Mouse (Mus musculus) intestine, embryonic 14.5 days (tissue): ENCODE measurements around the gene Cpvl. TPM values are rescaled to one million over a fixed set of nuclear protein-coding genes. Genes with fewer than 3 reads are reported as not detected.

Source experiments
- ATAC-seq: fragments of 200-750 bp; cut with Nextera tagmentation; replicated peaks from 2 replicates; pipeline ENCODE4 v1.8.0; 2017; ENCODE audit warnings: low read depth, moderate number of reproducible peaks, moderate TSS enrichment, moderate library complexity; ENCODE audit not compliant: low FRiP score, low TSS enrichment
- DNase-seq: peaks from one replicate; pipeline ENCODE4 v3.0.0-alpha.2; 2018; ENCODE audit warnings: low spot score
- H3K27ac ChIP-seq: fragments of 300-500 bp; sonication (generic); 2 replicates; pipeline ENCODE4 v1.5.1; 2014; ENCODE audit warnings: low read depth, mild to moderate bottlenecking, control low read depth
- H3K27me3 ChIP-seq: fragments of 300-500 bp; sonication (generic); replicated peaks from 2 replicates; pipeline ENCODE4 v1.6.1; 2014; ENCODE audit warnings: low read length, control low read depth; ENCODE audit not compliant: control insufficient read depth, insufficient read depth
- H3K36me3 ChIP-seq: fragments of 300-500 bp; sonication (generic); 2 replicates; pipeline ENCODE4 v1.6.1; 2014; ENCODE audit warnings: low read length, control low read depth; ENCODE audit not compliant: control insufficient read depth, insufficient read depth
- H3K4me1 ChIP-seq: fragments of 300-500 bp; sonication (generic); replicated peaks from 2 replicates; pipeline ENCODE4 v1.6.1; 2014; ENCODE audit warnings: low read length, control low read depth, mixed read lengths; ENCODE audit not compliant: control insufficient read depth, insufficient read depth
- H3K4me2 ChIP-seq: fragments of 300-500 bp; sonication (generic); 2 replicates; pipeline ENCODE4 v1.6.1; 2014; ENCODE audit warnings: low read length
- H3K4me3 ChIP-seq: fragments of 300-500 bp; sonication (generic); 2 replicates; pipeline ENCODE4 v1.5.1; 2014; ENCODE audit warnings: low read depth, low read length, control low read depth, mixed read lengths
- H3K9ac ChIP-seq: fragments of 300-500 bp; sonication (generic); 2 replicates; pipeline ENCODE4 v1.6.1; 2014; ENCODE audit warnings: mild to moderate bottlenecking, low read length
- H3K9me3 ChIP-seq: fragments of 300-500 bp; sonication (generic); 2 replicates; pipeline ENCODE4 v1.6.1; 2016; ENCODE audit warnings: low read length, control low read depth; ENCODE audit not compliant: control insufficient read depth
- WGBS: fragments of 180-500 bp; shearing (Covaris S2); extraction: QIAGEN DNeasy Blood & Tissue Kit; methylation state at CpG from one replicate; pipeline ENCODE4 v1.1.7; 2014; 5-methylcytosine and 5-hydroxymethylcytosine counted together
- polyA plus RNA-seq: library from polyadenylated mRNA; unstranded; fragments of >200 nt; fragmentation: Nextera tagmentation; extraction: Ambion mirVana; gene quantifications from 2 replicates; pipeline ENCODE4 v1.2.1, GENCODE M21; 2014

Cpvl gene
- polyA plus RNA-seq, 1 experiment from 2014 or later: not detected

- DNase-seq (no peak), ATAC-seq (0 out of 2 replicates have a peak, but pooled peaks have one; percentile 68)
- no peak overlapping the region for H3K4me2 ChIP-seq
- WGBS: 71% methylated on average over 4 of the region's 4 CpGs
- H3K4me3 ChIP-seq: no peak overlapping the region
- peaks cover 34% of the 10 kb centered on the region for H3K4me1 ChIP-seq
- H3K9me3 ChIP-seq: no peaks in the 10 kb centered on the region
- H3K9ac ChIP-seq: no peak overlapping the region
- no peaks in the 10 kb centered on the region for H3K36me3 ChIP-seq
- no peaks in the 10 kb centered on the region for H3K27me3 ChIP-seq
- peak overlapping the region; percentile 7; the same call in 1 of the 2 replicates for H3K27ac ChIP-seq
Measured at GRCm38 (mm10) chr6:53904703-53905395, 73.6 kb downstream of the Cpvl start.

- no peak overlapping the region for H3K27ac ChIP-seq
- ATAC-seq (no peak), DNase-seq (no peak)
- H3K4me1 ChIP-seq: peaks cover 29% of the 10 kb centered on the region
- no peaks in the 10 kb centered on the region for H3K36me3 ChIP-seq
- H3K4me2 ChIP-seq: no peak overlapping the region
- no peak overlapping the region for H3K4me3 ChIP-seq
- H3K27me3 ChIP-seq: no peaks in the 10 kb centered on the region
- H3K9me3 ChIP-seq: no peaks in the 10 kb centered on the region
- H3K9ac ChIP-seq: no peak overlapping the region
- WGBS: 55% methylated on average over 3 of the region's 3 CpGs
Measured at GRCm38 (mm10) chr6:53904186-53904585, 74.3 kb downstream of the Cpvl start.

GRCm38 (mm10) chr6:53901741-53902140, 76.7 kb downstream of the Cpvl start:
- no peak overlapping the region for H3K9ac ChIP-seq
- no peak overlapping the region for H3K4me2 ChIP-seq
- WGBS: 75% methylated on average over 8 of the region's 8 CpGs
- no peak overlapping the region for H3K4me3 ChIP-seq
- H3K4me1 ChIP-seq: peaks cover 22% of the 10 kb centered on the region
- DNase-seq (no peak), ATAC-seq (no peak)
- no peaks in the 10 kb centered on the region for H3K9me3 ChIP-seq
- H3K36me3 ChIP-seq: no peaks in the 10 kb centered on the region
- H3K27me3 ChIP-seq: no peaks in the 10 kb centered on the region
- H3K27ac ChIP-seq: no peak overlapping the region

- no peak for DNase-seq
- H3K9me3 ChIP-seq: no peaks in the 10 kb centered on the region
- no peak overlapping the region for H3K27ac ChIP-seq
- H3K9ac ChIP-seq: no peak overlapping the region
- no peaks in the 10 kb centered on the region for H3K27me3 ChIP-seq
- WGBS: 59% methylated on average over 7 of the region's 7 CpGs
- no peaks in the 10 kb centered on the region for H3K4me1 ChIP-seq
- H3K4me2 ChIP-seq: no peak overlapping the region
- no peaks in the 10 kb centered on the region for H3K36me3 ChIP-seq
- ATAC-seq: no peak
- no peak overlapping the region for H3K4me3 ChIP-seq
Measured at GRCm38 (mm10) chr6:53897872-53898464, 80.5 kb downstream of the Cpvl start.

- WGBS: 91% methylated on average over 6 of the region's 6 CpGs
- H3K4me1 ChIP-seq: no peaks in the 10 kb centered on the region
- no peaks in the 10 kb centered on the region for H3K9me3 ChIP-seq
- DNase-seq (no peak), ATAC-seq (no peak)
- no peaks in the 10 kb centered on the region for H3K36me3 ChIP-seq
- H3K4me3 ChIP-seq: no peak overlapping the region
- no peak overlapping the region for H3K27ac ChIP-seq
- H3K9ac ChIP-seq: no peak overlapping the region
- H3K4me2 ChIP-seq: no peak overlapping the region
- no peaks in the 10 kb centered on the region for H3K27me3 ChIP-seq
Measured at GRCm38 (mm10) chr6:53897126-53897525, 81.3 kb downstream of the Cpvl start.

GRCm38 (mm10) chr6:53893731-53894130, 84.7 kb downstream of the Cpvl start:
- Histone ChIP-seq H3K4me2 (no peak overlapping the region), H3K36me3 (no peaks in the 10 kb centered on the region), H3K4me3 (no peak overlapping the region), H3K27ac (no peak overlapping the region), H3K9ac (no peak overlapping the region), H3K4me1 (no peaks in the 10 kb centered on the region), H3K27me3 (no peaks in the 10 kb centered on the region), H3K9me3 (no peaks in the 10 kb centered on the region)
- 56% methylated on average over 3 of the region's 3 CpGs for WGBS
- DNase-seq (no peak), ATAC-seq (no peak)

GRCm38 (mm10) chr6:53891109-53891508, 87.4 kb downstream of the Cpvl start:
- no peaks in the 10 kb centered on the region for H3K36me3 ChIP-seq
- H3K4me2 ChIP-seq: no peak overlapping the region
- H3K9ac ChIP-seq: no peak overlapping the region
- H3K27ac ChIP-seq: no peak overlapping the region
- H3K4me3 ChIP-seq: no peak overlapping the region
- DNase-seq: no peak
- H3K4me1 ChIP-seq: no peaks in the 10 kb centered on the region
- no peak for ATAC-seq
- WGBS: 38% methylated on average over 3 of the region's 3 CpGs
- H3K27me3 ChIP-seq: no peaks in the 10 kb centered on the region
- H3K9me3 ChIP-seq: no peaks in the 10 kb centered on the region

- Histone ChIP-seq H3K9ac (no peak overlapping the region), H3K36me3 (no peaks in the 10 kb centered on the region), H3K9me3 (no peaks in the 10 kb centered on the region), H3K4me2 (no peak overlapping the region), H3K27me3 (no peaks in the 10 kb centered on the region), H3K4me1 (peaks cover 13% of the 10 kb centered on the region), H3K27ac (no peak overlapping the region), H3K4me3 (no peak overlapping the region)
- ATAC-seq: no peak
- 73% methylated on average over 4 of the region's 4 CpGs for WGBS
- no peak for DNase-seq
Measured at GRCm38 (mm10) chr6:53884931-53885330, 93.5 kb downstream of the Cpvl start.

- no peak overlapping the region for H3K4me3 ChIP-seq
- no peak overlapping the region for H3K4me2 ChIP-seq
- no peaks in the 10 kb centered on the region for H3K27me3 ChIP-seq
- ATAC-seq: no peak
- H3K36me3 ChIP-seq: no peaks in the 10 kb centered on the region
- 86% methylated on average over 8 of the region's 8 CpGs for WGBS
- H3K27ac ChIP-seq: no peak overlapping the region
- DNase-seq: no peak
- no peak overlapping the region for H3K9ac ChIP-seq
- H3K9me3 ChIP-seq: no peaks in the 10 kb centered on the region
- H3K4me1 ChIP-seq: peaks cover 13% of the 10 kb centered on the region
Measured at GRCm38 (mm10) chr6:53884496-53884895, 94.0 kb downstream of the Cpvl start.
